ENCODE assay signal across 25 mouse cellular contexts in genomic region chrX:56447524-56448015, GRCm38 (mm10). TPM values are rescaled to one million over a fixed set of nuclear protein-coding genes. Genes with fewer than 3 reads are reported as not detected.
A peak's percentile ranks its signal among the peaks of the same experiment; 100 is the strongest.
DNase-seq lines count a peak whose midpoint lies in the region; ATAC-seq and TF ChIP-seq lines count a peak whose summit lies in the region.
"Had no signal": no experiment of that assay in that cellular context is flagged by ENCODE, and none has a peak within 500 bp of the region (broad histone marks: within the 10 kb centered on the region; RNA-seq: fewer than 3 reads in every experiment).

Gm2174 (plus strand) TSS chrX:56447965.

- H3K27me3 ChIP-seq in erythroblast, embryonic 14.5 days (ENCODE audit: control insufficient read depth): no peaks in the 10 kb centered on the region
- H3K27me3 ChIP-seq in heart, embryonic 14.5 days (ENCODE audit: control insufficient read depth, insufficient read depth, low read length): no peaks in the 10 kb centered on the region
- H3K27me3 ChIP-seq in heart, embryonic 12.5 days (replicated peaks): no peaks in the 10 kb centered on the region
- no peaks in the 10 kb centered on the region for H3K27me3 ChIP-seq in MEL (ENCODE audit: control insufficient read depth in 1 of 2, insufficient read depth in 2 of 2, low read length in 2 of 2)
- H3K27me3 ChIP-seq in liver, embryonic 13.5 days: no peaks in the 10 kb centered on the region
- H3K27me3 ChIP-seq: lung, embryonic 15.5 days; midbrain, embryonic 15.5 days; neural tube, embryonic 13.5 days had no signal

- H3K4me3 ChIP-seq in erythroblast, embryonic 14.5 days (replicated peaks): peak within 1 kb of the TSS; percentile 33
- no peak within 1 kb of the TSS for H3K4me3 ChIP-seq in heart, embryonic 14.5 days (ENCODE audit: control insufficient read depth in 1 of 2, insufficient read depth in 1 of 2, low read depth in 1 of 2, low read length in 2 of 2)
- no peak within 1 kb of the TSS for H3K4me3 ChIP-seq in heart, embryonic 12.5 days
- H3K4me3 ChIP-seq in MEL (ENCODE audit: control insufficient read depth in 1 of 2, insufficient read depth in 1 of 2, low read depth in 2 of 2, low read length in 2 of 2): peak within 1 kb of the TSS; percentile 25 to 33; a peak in 3 of 4 replicates
- H3K4me3 ChIP-seq in liver, embryonic 13.5 days (replicated peaks): no peak within 1 kb of the TSS; the same call in 1 of the 2 replicates
- H3K4me3 ChIP-seq: embryonic facial prominence, embryonic 10.5 days; left cerebral cortex, adult 2 months; lung, embryonic 15.5 days; midbrain, embryonic 15.5 days; neural tube, embryonic 13.5 days had no signal

- H3K4me2 ChIP-seq in heart, embryonic 14.5 days (ENCODE audit: low read length): no peak within 1 kb of the TSS
- H3K4me2 ChIP-seq in heart, embryonic 12.5 days: no peak within 1 kb of the TSS
- peak within 1 kb of the TSS; percentile 49 for H3K4me2 ChIP-seq in liver, embryonic 13.5 days
- H3K4me2 ChIP-seq: lung, embryonic 15.5 days; midbrain, embryonic 15.5 days; neural tube, embryonic 13.5 days had no signal

- WGBS in heart, embryonic 14.5 days: 52% methylated on average over 4 of the region's 4 CpGs
- WGBS in heart, embryonic 12.5 days: 43% methylated on average over 4 of the region's 4 CpGs
- 33% methylated on average over 4 of the region's 4 CpGs for WGBS in liver, embryonic 13.5 days (ENCODE audit: insufficient replicate concordance)

- H3K27ac ChIP-seq in heart, embryonic 14.5 days (replicated peaks in 1 of 2; ENCODE audit: control insufficient read depth in 1 of 2, insufficient read depth in 1 of 2, low read depth in 2 of 2, low read length in 2 of 2): peak within 1 kb of the TSS; percentile 57 to 75
- no peak within 1 kb of the TSS; the same call in 1 of the 2 replicates for H3K27ac ChIP-seq in heart, embryonic 12.5 days (ENCODE audit: poor library complexity, severe bottlenecking)
- peak within 1 kb of the TSS; percentile 86 for H3K27ac ChIP-seq in MEL (ENCODE audit: control insufficient read depth, low read depth, low read length)
- H3K27ac ChIP-seq in liver, embryonic 13.5 days: peak within 1 kb of the TSS; percentile 96
- H3K27ac ChIP-seq: embryonic facial prominence, embryonic 10.5 days; left cerebral cortex, adult 2 months; lung, embryonic 15.5 days; midbrain, embryonic 15.5 days; neural tube, embryonic 13.5 days had no signal

- DNase-seq in MEL (ENCODE audit: low read depth, low spot score): no peak
- DNase-seq in liver, embryonic 13.5 days: no peak
- DNase-seq in kidney, postnatal 36 days: no peak
- no peak for DNase-seq in urinary bladder, adult 2 months (ENCODE audit: low spot score)
- DNase-seq: adrenal gland, postnatal 10 days; cerebellum, adult 9-10 months; kidney, adult 18-20 months; lung, postnatal 4 days; retina, postnatal 1 day; right cerebral cortex, postnatal 25 days; spleen, adult 18-20 months; thymus, postnatal 25 days had no signal

- no peaks in the 10 kb centered on the region for H3K36me3 ChIP-seq in erythroblast, embryonic 14.5 days (ENCODE audit: control insufficient read depth)
- H3K36me3 ChIP-seq in heart, embryonic 14.5 days (ENCODE audit: control insufficient read depth, insufficient read depth, low read length): no peaks in the 10 kb centered on the region
- no peaks in the 10 kb centered on the region for H3K36me3 ChIP-seq in heart, embryonic 12.5 days
- H3K36me3 ChIP-seq in MEL (ENCODE audit: control insufficient read depth in 1 of 2, insufficient read depth in 2 of 2, low read length in 2 of 2): peaks cover 0 to 31% of the 10 kb centered on the region in 2 experiments; a peak in 2 of 4 replicates
- H3K36me3 ChIP-seq in liver, embryonic 13.5 days: no peaks in the 10 kb centered on the region
- H3K36me3 ChIP-seq: embryonic facial prominence, embryonic 10.5 days; lung, embryonic 15.5 days; midbrain, embryonic 15.5 days; neural tube, embryonic 13.5 days had no signal

- H3K9me3 ChIP-seq in erythroblast, embryonic 14.5 days (ENCODE audit: control insufficient read depth, low read length): no peaks in the 10 kb centered on the region
- no peaks in the 10 kb centered on the region for H3K9me3 ChIP-seq in heart, embryonic 14.5 days (ENCODE audit: control insufficient read depth, low read length)
- H3K9me3 ChIP-seq in heart, embryonic 12.5 days (replicated peaks): no peaks in the 10 kb centered on the region
- no peaks in the 10 kb centered on the region for H3K9me3 ChIP-seq in MEL (replicated peaks; ENCODE audit: insufficient read depth, low read length)
- no peaks in the 10 kb centered on the region for H3K9me3 ChIP-seq in liver, embryonic 13.5 days (replicated peaks)
- H3K9me3 ChIP-seq: embryonic facial prominence, embryonic 10.5 days; lung, embryonic 15.5 days; midbrain, embryonic 15.5 days; neural tube, embryonic 13.5 days had no signal

- no peak for TF ChIP-seq CTCF in MEL (IDR thresholded peaks at IDR 0.05 in 2 of 3, conservative IDR thresholded peaks at IDR 0.05 in 1 of 3; ENCODE audit: control insufficient read depth in 1 of 3, insufficient read depth in 1 of 3, low read depth in 2 of 3, low read length in 3 of 3, poor library complexity in 1 of 3, severe bottlenecking in 1 of 3)

- peaks cover 60% of the 10 kb centered on the region for H3K4me1 ChIP-seq in erythroblast, embryonic 14.5 days (ENCODE audit: control insufficient read depth)
- H3K4me1 ChIP-seq in heart, embryonic 14.5 days (ENCODE audit: control insufficient read depth in 2 of 2, insufficient read depth in 2 of 2, low read length in 2 of 2): peaks cover 6 to 12% of the 10 kb centered on the region in 2 experiments; a peak in 3 of 4 replicates
- peaks cover 11% of the 10 kb centered on the region for H3K4me1 ChIP-seq in heart, embryonic 12.5 days (replicated peaks)
- peaks cover 9 to 34% of the 10 kb centered on the region in 2 experiments for H3K4me1 ChIP-seq in MEL (ENCODE audit: control insufficient read depth in 1 of 2, insufficient read depth in 2 of 2, low read length in 2 of 2)
- H3K4me1 ChIP-seq in liver, embryonic 13.5 days (replicated peaks): peaks cover 47% of the 10 kb centered on the region
- H3K4me1 ChIP-seq: embryonic facial prominence, embryonic 10.5 days; lung, embryonic 15.5 days; midbrain, embryonic 15.5 days; neural tube, embryonic 13.5 days had no signal

- TF ChIP-seq POLR2A in MEL (IDR thresholded peaks at IDR 0.05; ENCODE audit: control insufficient read depth in 1 of 2, insufficient read depth in 1 of 2, low read depth in 1 of 2, low read length in 2 of 2, poor library complexity in 1 of 2): no peak

- peak in 1 of 2 experiments; percentile 35; a peak in 1 of 4 replicates for TF ChIP-seq EP300 in MEL (IDR thresholded peaks at IDR 0.05; ENCODE audit: low read depth in 1 of 2, low read length in 2 of 2)

- H3K9ac ChIP-seq in heart, embryonic 14.5 days (ENCODE audit: low read length): no peak within 1 kb of the TSS
- H3K9ac ChIP-seq in heart, embryonic 12.5 days: no peak within 1 kb of the TSS
- peak within 1 kb of the TSS; percentile 37 for H3K9ac ChIP-seq in MEL (ENCODE audit: control insufficient read depth, low read depth, low read length, poor library complexity, severe bottlenecking)
- H3K9ac ChIP-seq in liver, embryonic 13.5 days: peak within 1 kb of the TSS; percentile 54
- H3K9ac ChIP-seq: lung, embryonic 15.5 days; midbrain, embryonic 15.5 days; neural tube, embryonic 13.5 days had no signal

- H3K79me2 ChIP-seq in MEL (ENCODE audit: control insufficient read depth, insufficient read depth, low read length, poor library complexity): no peaks in the 10 kb centered on the region

- no peak for ATAC-seq in erythroblast, adult 5-6 weeks (replicated peaks; ENCODE audit: low FRiP score, poor library complexity, severe bottlenecking)
- ATAC-seq in heart, embryonic 14.5 days (ENCODE audit: insufficient number of reproducible peaks, insufficient read depth, low FRiP score, low read depth): no peak
- ATAC-seq in heart, embryonic 12.5 days (ENCODE audit: insufficient number of reproducible peaks, low FRiP score): no peak
- no peak for ATAC-seq in liver, embryonic 13.5 days (ENCODE audit: low read depth)
- ATAC-seq: midbrain, embryonic 15.5 days had no signal

- TF ChIP-seq RAD21 in MEL (IDR thresholded peaks at IDR 0.05; ENCODE audit: low read depth, low read length): no peak

TF ChIP-seq in MEL, 35 proteins besides CTCF, POLR2A, EP300 and RAD21 (continues in another document):
- TF ChIP-seq MYC (IDR thresholded peaks at IDR 0.05; ENCODE audit: low read depth, low read length) (no peak), ZNF384 (IDR thresholded peaks at IDR 0.05; ENCODE audit: low read depth, low read length) (peak; percentile 25; the same call in 1 of the 2 replicates), ZMIZ1 (IDR thresholded peaks at IDR 0.05; ENCODE audit: low read depth, low read length) (no peak), MEF2A (IDR thresholded peaks at IDR 0.05; ENCODE audit: extremely low read depth, insufficient replicate concordance, low read depth, low read length, poor library complexity, severe bottlenecking) (no peak), RCOR1 (IDR thresholded peaks at IDR 0.05; ENCODE audit: low read depth, low read length) (no peak), TCF12 (IDR thresholded peaks at IDR 0.05; ENCODE audit: low read depth, low read length) (peak; percentile 31; the same call in 1 of the 2 replicates), ELF1 (IDR thresholded peaks at IDR 0.05; ENCODE audit: low read depth, low read length) (no peak), KAT2A (conservative IDR thresholded peaks at IDR 0.05; ENCODE audit: low read depth, low read length) (no peak), POLR2AphosphoS2 (IDR thresholded peaks at IDR 0.05; ENCODE audit: low read length) (no peak), USF2 (IDR thresholded peaks at IDR 0.05; ENCODE audit: borderline replicate concordance in 1 of 2, insufficient read depth in 1 of 2, low read depth in 1 of 2, low read length in 2 of 2) (no peak), E2F4 (IDR thresholded peaks at IDR 0.05; ENCODE audit: borderline replicate concordance, low read depth, low read length) (no peak), USF1 (IDR thresholded peaks at IDR 0.05; ENCODE audit: low read depth, low read length) (no peak), GATA1 (IDR thresholded peaks at IDR 0.05; ENCODE audit: low read depth, low read length) (peak; percentile 78), CHD1 (IDR thresholded peaks at IDR 0.05; ENCODE audit: low read depth, low read length) (no peak)

RNA-seq across cellular contexts. Expression of gene Gm2174, which starts in this region (rescaled TPM):
- polyA plus RNA-seq in erythroblast, embryonic 14.5 days (2012): not detected in 2 replicates
- not detected in 2 replicates for total RNA-seq in erythroblast, adult 5-6 weeks (2015; ENCODE audit: low replicate concordance)
- total RNA-seq in erythroblast, adult 5-6 weeks (2017; ENCODE audit: low replicate concordance): 12.1 TPM in 1 of 2 replicates, not detected in the other
- polyA plus RNA-seq in heart, embryonic 14.5 days (2014; fragmentation: Nextera tagmentation; extraction: Ambion mirVana): 1.7 TPM in 2 replicates
- polyA plus RNA-seq in heart, embryonic 12.5 days (2016; fragmentation: Nextera tagmentation; extraction: Ambion mirVana): 2.1 TPM in 1 of 2 replicates, not detected in the other
- total RNA-seq in MEL (2012; rRNA removed): 2.5 TPM in 1 of 2 replicates, not detected in the other
- not detected for polyA plus RNA-seq in MEL (2012; ENCODE audit: insufficient read depth in 1 of 2, insufficient read length in 2 of 2, low read depth in 1 of 2, low replicate concordance in 2 of 2, missing spikeins in 1 of 2)
- 1.8 and 5.6 TPM in 2 replicates for polyA plus RNA-seq in liver, embryonic 13.5 days (2015; fragmentation: Nextera tagmentation; extraction: Ambion mirVana)
- not detected in 2 replicates for polyA plus RNA-seq in urinary bladder, adult 2 months (2012; rRNA removed)
- total RNA-seq: adrenal gland, postnatal 10 days; layer of hippocampus, postnatal 10 days; left cerebral cortex, adult 2 months; left cerebral cortex, postnatal 36 days had no signal
- polyA plus RNA-seq: brain, embryonic 14.5 days; neural tube, embryonic 13.5 days; testis, adult 2 months had no signal

Comparison
In these comparisons a context has a peak if more than half of its experiments do, and no peak if none do; other contexts are left out.
1. H3K4me3 ChIP-seq: peak in erythroblast, embryonic 14.5 days (single experiment) and MEL (2 of 2); none in heart, embryonic 14.5 days (0 of 2), heart, embryonic 12.5 days (single experiment) and liver, embryonic 13.5 days (single experiment).
2. H3K9ac ChIP-seq: peak in MEL (single experiment) and liver, embryonic 13.5 days (single experiment); none in heart, embryonic 14.5 days (single experiment) and heart, embryonic 12.5 days (single experiment).